Mouse (Mus musculus) embryonic fibroblast, embryonic 13.5 days (primary cell): ENCODE data around the gene Arl4d.

ENCODE experiments used
- CTCF ChIP-seq: IDR thresholded peaks from 2 replicates; pipeline ENCODE4 v1.5.1; 2011; ENCODE audit warnings: mild to moderate bottlenecking, control low read depth, low read length, moderate library complexity, borderline replicate concordance; ENCODE audit not compliant: insufficient read depth
- POLR2A ChIP-seq: IDR thresholded peaks from 2 replicates; pipeline ENCODE4 v1.6.1; 2011; ENCODE audit warnings: low read depth, mild to moderate bottlenecking, control low read depth, low read length, moderate library complexity

- TF ChIP-seq CTCF (no peak), POLR2A (no peak)
Observed at GRCm38 (mm10) chr11:101656356-101656755, 9.0 kb upstream of the Arl4d start.
